Mouse (Mus musculus): ENCODE measurements around the gene Vmn1r196. TPM values are rescaled to one million over a fixed set of nuclear protein-coding genes. Genes with fewer than 3 reads are reported as not detected.

Vmn1r196 gene
- polyA plus RNA-seq, 1 experiment from 2014 or later: not detected

- Histone ChIP-seq H3K4me2 (ENCODE audit: low read depth, low read length) (no peak overlapping the region), H3K27ac (ENCODE audit: low read depth, low read length) (no peak overlapping the region), H3K27me3 (ENCODE audit: control insufficient read depth, insufficient read depth, low read length) (no peaks in the 10 kb centered on the region), H3K9me3 (ENCODE audit: control insufficient read depth, low read length) (no peaks in the 10 kb centered on the region), H3K4me3 (ENCODE audit: low read depth, low read length) (no peak overlapping the region), H3K9ac (replicated peaks; ENCODE audit: low read depth, low read length) (no peak overlapping the region), H3K4me1 (ENCODE audit: control insufficient read depth, insufficient read depth, low read length) (no peaks in the 10 kb centered on the region), H3K36me3 (ENCODE audit: control insufficient read depth, insufficient read depth, low read length) (no peaks in the 10 kb centered on the region)
- WGBS: 76% methylated on average over 2 of the region's 2 CpGs
- ATAC-seq (ENCODE audit: low read depth): no peak
Measured at GRCm38 (mm10) chr13:22333269-22333668, 43.5 kb downstream of the Vmn1r196 start.

GRCm38 (mm10) chr13:22335565-22335964 is 45.8 kb downstream of the Vmn1r196 start:
- WGBS: 88% methylated on average over 1 of the region's 1 CpGs

More at GRCm38 (mm10) chr13:22335565-22335964, 45.8 kb downstream of the Vmn1r196 start:
- Histone ChIP-seq H3K4me2 (ENCODE audit: low read depth, low read length) (no peak overlapping the region), H3K4me3 (ENCODE audit: low read depth, low read length) (no peak overlapping the region), H3K36me3 (ENCODE audit: control insufficient read depth, insufficient read depth, low read length) (no peaks in the 10 kb centered on the region), H3K27ac (ENCODE audit: low read depth, low read length) (no peak overlapping the region), H3K9me3 (ENCODE audit: control insufficient read depth, low read length) (no peaks in the 10 kb centered on the region), H3K27me3 (ENCODE audit: control insufficient read depth, insufficient read depth, low read length) (no peaks in the 10 kb centered on the region), H3K9ac (replicated peaks; ENCODE audit: low read depth, low read length) (no peak overlapping the region), H3K4me1 (ENCODE audit: control insufficient read depth, insufficient read depth, low read length) (no peaks in the 10 kb centered on the region)
- ATAC-seq (ENCODE audit: low read depth): no peak

Other genes starting within 250 kb of the Vmn1r196 start
- 5.7 and 5.8 TPM in 2 replicates for gene Hist1h4i, start 248.6 kb upstream of the Vmn1r196 start, polyA plus RNA-seq (2014; fragmentation: Nextera tagmentation; extraction: Ambion mirVana)
- 2.9 and 3.8 TPM in 2 replicates for gene Hist1h2ag, start 247.0 kb upstream of the Vmn1r196 start, polyA plus RNA-seq (2014; fragmentation: Nextera tagmentation; extraction: Ambion mirVana)
- 1.4 and 1.9 TPM in 2 replicates for gene Hist1h2bj, start 246.7 kb upstream of the Vmn1r196 start, polyA plus RNA-seq (2014; fragmentation: Nextera tagmentation; extraction: Ambion mirVana)
- gene Vmn1r188, start 205.5 kb upstream of the Vmn1r196 start, polyA plus RNA-seq (2014; fragmentation: Nextera tagmentation; extraction: Ambion mirVana): not detected in 2 replicates
- not detected in 2 replicates for gene Vmn1r189, start 184.1 kb upstream of the Vmn1r196 start, polyA plus RNA-seq (2014; fragmentation: Nextera tagmentation; extraction: Ambion mirVana)
- gene Vmn1r191, start 106.0 kb upstream of the Vmn1r196 start, polyA plus RNA-seq (2014; fragmentation: Nextera tagmentation; extraction: Ambion mirVana): not detected in 2 replicates
- not detected in 2 replicates for gene Vmn1r192, start 98.8 kb upstream of the Vmn1r196 start, polyA plus RNA-seq (2014; fragmentation: Nextera tagmentation; extraction: Ambion mirVana)
- gene Vmn1r193, start 66.8 kb upstream of the Vmn1r196 start, polyA plus RNA-seq (2014; fragmentation: Nextera tagmentation; extraction: Ambion mirVana): 0.15 TPM in 1 of 2 replicates, not detected in the other
- gene Vmn1r194, start 45.7 kb upstream of the Vmn1r196 start, polyA plus RNA-seq (2014; fragmentation: Nextera tagmentation; extraction: Ambion mirVana): not detected in 2 replicates
- not detected in 2 replicates for gene Vmn1r195, start 19.4 kb upstream of the Vmn1r196 start, polyA plus RNA-seq (2014; fragmentation: Nextera tagmentation; extraction: Ambion mirVana)
- not detected in 2 replicates for gene Vmn1r197, start 34.7 kb downstream of the Vmn1r196 start, polyA plus RNA-seq (2014; fragmentation: Nextera tagmentation; extraction: Ambion mirVana)
- gene Vmn1r198, start 60.4 kb downstream of the Vmn1r196 start, polyA plus RNA-seq (2014; fragmentation: Nextera tagmentation; extraction: Ambion mirVana): not detected in 2 replicates
- not detected in 2 replicates for gene Vmn1r199, start 89.9 kb downstream of the Vmn1r196 start, polyA plus RNA-seq (2014; fragmentation: Nextera tagmentation; extraction: Ambion mirVana)
- not detected in 2 replicates for gene Vmn1r200, start 100.5 kb downstream of the Vmn1r196 start, polyA plus RNA-seq (2014; fragmentation: Nextera tagmentation; extraction: Ambion mirVana)
- gene Vmn1r201, start 182.0 kb downstream of the Vmn1r196 start, polyA plus RNA-seq (2014; fragmentation: Nextera tagmentation; extraction: Ambion mirVana): not detected in 2 replicates
- not detected in 2 replicates for gene Vmn1r202, start 215.5 kb downstream of the Vmn1r196 start, polyA plus RNA-seq (2014; fragmentation: Nextera tagmentation; extraction: Ambion mirVana)
- not detected in 2 replicates for gene Vmn1r203, start 228.2 kb downstream of the Vmn1r196 start, polyA plus RNA-seq (2014; fragmentation: Nextera tagmentation; extraction: Ambion mirVana)

All from neural tube, embryonic 14.5 days (tissue).